Mouse (Mus musculus): ENCODE data around the gene Car15. TPM values are rescaled to one million over a fixed set of nuclear protein-coding genes. Genes with fewer than 3 reads are reported as not detected.

Car15 gene
- polyA plus RNA-seq, 1 experiment from 2014 or later: 4.5 TPM

GRCm38 (mm10) chr16:17865293-17865692 is 27.1 kb upstream of the Car15 start:
- H3K27ac ChIP-seq (ENCODE audit: low read length): no peak overlapping the region
- no peak overlapping the region for H3K9ac ChIP-seq (ENCODE audit: low read length)
- WGBS: 58% methylated on average over 2 of the region's 2 CpGs
- H3K4me1 ChIP-seq (replicated peaks; ENCODE audit: control insufficient read depth, insufficient read depth, low read length): no peaks in the 10 kb centered on the region
- H3K27me3 ChIP-seq (ENCODE audit: control insufficient read depth, insufficient read depth, low read depth, low read length): no peaks in the 10 kb centered on the region
- H3K9me3 ChIP-seq (ENCODE audit: control insufficient read depth, low read length): no peaks in the 10 kb centered on the region
- H3K36me3 ChIP-seq (ENCODE audit: control insufficient read depth, insufficient read depth, low read length): peaks cover 6% of the 10 kb centered on the region; the same call in 1 of the 2 replicates
- H3K4me2 ChIP-seq (ENCODE audit: low read depth, low read length): no peak overlapping the region
- no peak overlapping the region for H3K4me3 ChIP-seq (ENCODE audit: low read length)
- no peak for ATAC-seq (ENCODE audit: low read depth)

DNA sequence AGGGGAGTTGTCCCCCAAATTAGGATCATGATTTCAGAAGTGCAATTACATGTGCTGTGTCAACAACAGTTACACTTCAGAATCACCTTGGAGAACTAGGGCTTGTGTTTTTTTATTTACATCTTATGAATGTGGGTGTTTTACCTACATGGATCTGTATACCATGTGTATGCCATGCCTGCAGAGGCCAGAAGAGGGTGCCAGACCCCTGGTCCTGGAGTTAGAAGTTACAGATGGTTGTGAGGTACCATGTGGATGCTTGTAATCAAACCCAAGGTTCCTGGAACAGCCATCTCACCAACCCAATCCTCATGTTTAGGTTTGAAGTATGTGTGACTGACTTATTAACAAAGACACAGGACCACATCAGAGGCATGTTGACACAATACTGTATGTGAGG is 20.4 kb upstream of the Car15 start:
- Histone ChIP-seq H3K36me3 (ENCODE audit: control insufficient read depth, insufficient read depth, low read length) (peaks cover 44% of the 10 kb centered on the region), H3K4me3 (ENCODE audit: low read length) (no peak overlapping the region), H3K9me3 (ENCODE audit: control insufficient read depth, low read length) (no peaks in the 10 kb centered on the region), H3K4me2 (ENCODE audit: low read depth, low read length) (no peak overlapping the region), H3K27ac (ENCODE audit: low read length) (no peak overlapping the region), H3K27me3 (ENCODE audit: control insufficient read depth, insufficient read depth, low read depth, low read length) (no peaks in the 10 kb centered on the region), H3K9ac (ENCODE audit: low read length) (no peak overlapping the region), H3K4me1 (replicated peaks; ENCODE audit: control insufficient read depth, insufficient read depth, low read length) (no peaks in the 10 kb centered on the region)
- no peak for ATAC-seq (ENCODE audit: low read depth)

GRCm38 (mm10) chr16:17857157-17857556 is 19.0 kb upstream of the Car15 start:
- no peaks in the 10 kb centered on the region for H3K4me1 ChIP-seq (replicated peaks; ENCODE audit: control insufficient read depth, insufficient read depth, low read length)
- peaks cover 49% of the 10 kb centered on the region for H3K36me3 ChIP-seq (ENCODE audit: control insufficient read depth, insufficient read depth, low read length)
- no peak overlapping the region for H3K4me2 ChIP-seq (ENCODE audit: low read depth, low read length)
- H3K9me3 ChIP-seq (ENCODE audit: control insufficient read depth, low read length): no peaks in the 10 kb centered on the region
- H3K9ac ChIP-seq (ENCODE audit: low read length): no peak overlapping the region
- H3K27ac ChIP-seq (ENCODE audit: low read length): no peak overlapping the region
- no peak overlapping the region for H3K4me3 ChIP-seq (ENCODE audit: low read length)
- WGBS: 74% methylated on average over 7 of the region's 7 CpGs
- ATAC-seq (ENCODE audit: low read depth): no peak
- H3K27me3 ChIP-seq (ENCODE audit: control insufficient read depth, insufficient read depth, low read depth, low read length): no peaks in the 10 kb centered on the region

- Histone ChIP-seq H3K4me2 (ENCODE audit: low read depth, low read length) (no peak overlapping the region), H3K27me3 (ENCODE audit: control insufficient read depth, insufficient read depth, low read depth, low read length) (no peaks in the 10 kb centered on the region), H3K27ac (ENCODE audit: low read length) (no peak overlapping the region), H3K4me1 (replicated peaks; ENCODE audit: control insufficient read depth, insufficient read depth, low read length) (no peaks in the 10 kb centered on the region), H3K9ac (ENCODE audit: low read length) (no peak overlapping the region), H3K4me3 (ENCODE audit: low read length) (no peak overlapping the region), H3K9me3 (ENCODE audit: control insufficient read depth, low read length) (no peaks in the 10 kb centered on the region), H3K36me3 (ENCODE audit: control insufficient read depth, insufficient read depth, low read length) (peaks cover 49% of the 10 kb centered on the region)
- 79% methylated on average over 2 of the region's 2 CpGs for WGBS
- no peak for ATAC-seq (ENCODE audit: low read depth)
Measured at GRCm38 (mm10) chr16:17853263-17853662, 15.1 kb upstream of the Car15 start.

- H3K4me1 ChIP-seq (replicated peaks; ENCODE audit: control insufficient read depth, insufficient read depth, low read length): no peaks in the 10 kb centered on the region
- H3K36me3 ChIP-seq (ENCODE audit: control insufficient read depth, insufficient read depth, low read length): peaks cover 40% of the 10 kb centered on the region
- no peak overlapping the region for H3K27ac ChIP-seq (ENCODE audit: low read length)
- no peak for ATAC-seq (ENCODE audit: low read depth)
- H3K9me3 ChIP-seq (ENCODE audit: control insufficient read depth, low read length): no peaks in the 10 kb centered on the region
- H3K9ac ChIP-seq (ENCODE audit: low read length): no peak overlapping the region
- no peak overlapping the region for H3K4me3 ChIP-seq (ENCODE audit: low read length)
- no peaks in the 10 kb centered on the region for H3K27me3 ChIP-seq (ENCODE audit: control insufficient read depth, insufficient read depth, low read depth, low read length)
- H3K4me2 ChIP-seq (ENCODE audit: low read depth, low read length): no peak overlapping the region
- WGBS: 93% methylated on average over 1 of the region's 1 CpGs
Measured at GRCm38 (mm10) chr16:17851860-17852259, 13.7 kb upstream of the Car15 start.

- Histone ChIP-seq H3K9ac (ENCODE audit: low read length) (no peak overlapping the region), H3K9me3 (ENCODE audit: control insufficient read depth, low read length) (no peaks in the 10 kb centered on the region), H3K36me3 (ENCODE audit: control insufficient read depth, insufficient read depth, low read length) (peaks cover 35% of the 10 kb centered on the region), H3K27me3 (ENCODE audit: control insufficient read depth, insufficient read depth, low read depth, low read length) (no peaks in the 10 kb centered on the region), H3K27ac (ENCODE audit: low read length) (no peak overlapping the region), H3K4me3 (ENCODE audit: low read length) (no peak overlapping the region), H3K4me1 (replicated peaks; ENCODE audit: control insufficient read depth, insufficient read depth, low read length) (no peaks in the 10 kb centered on the region), H3K4me2 (ENCODE audit: low read depth, low read length) (no peak overlapping the region)
- no peak for ATAC-seq (ENCODE audit: low read depth)
- WGBS: 97% methylated on average over 5 of the region's 5 CpGs
Measured at GRCm38 (mm10) chr16:17851331-17851730, 13.2 kb upstream of the Car15 start.

DNA sequence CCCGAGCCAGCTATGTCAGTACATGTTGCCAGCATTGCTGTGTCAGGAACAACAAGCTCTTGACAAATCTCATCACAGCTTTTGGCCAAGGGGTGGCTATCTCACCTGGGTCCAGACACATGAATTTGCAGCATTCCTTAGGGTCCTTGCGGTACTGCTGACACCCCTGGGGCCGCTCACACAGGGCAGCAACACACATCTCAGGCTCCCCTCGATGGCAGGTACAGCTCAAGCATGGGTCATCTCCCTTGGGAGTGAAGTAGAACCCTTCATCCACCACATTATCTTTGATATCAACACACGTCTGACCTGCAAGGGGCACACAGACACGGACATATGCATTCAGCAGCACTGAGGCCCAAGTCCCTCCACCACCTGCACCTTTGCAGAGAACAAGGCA is 11.3 kb upstream of the Car15 start:
- H3K36me3 ChIP-seq (ENCODE audit: control insufficient read depth, insufficient read depth, low read length): peaks cover 41% of the 10 kb centered on the region
- H3K4me1 ChIP-seq (replicated peaks; ENCODE audit: control insufficient read depth, insufficient read depth, low read length): no peaks in the 10 kb centered on the region
- no peaks in the 10 kb centered on the region for H3K9me3 ChIP-seq (ENCODE audit: control insufficient read depth, low read length)
- no peak for ATAC-seq (ENCODE audit: low read depth)
- no peak overlapping the region for H3K4me3 ChIP-seq (ENCODE audit: low read length)
- no peak overlapping the region for H3K9ac ChIP-seq (ENCODE audit: low read length)
- 78% methylated on average over 6 of the region's 6 CpGs for WGBS
- no peaks in the 10 kb centered on the region for H3K27me3 ChIP-seq (ENCODE audit: control insufficient read depth, insufficient read depth, low read depth, low read length)
- H3K4me2 ChIP-seq (ENCODE audit: low read depth, low read length): no peak overlapping the region
- no peak overlapping the region for H3K27ac ChIP-seq (ENCODE audit: low read length)

DNA sequence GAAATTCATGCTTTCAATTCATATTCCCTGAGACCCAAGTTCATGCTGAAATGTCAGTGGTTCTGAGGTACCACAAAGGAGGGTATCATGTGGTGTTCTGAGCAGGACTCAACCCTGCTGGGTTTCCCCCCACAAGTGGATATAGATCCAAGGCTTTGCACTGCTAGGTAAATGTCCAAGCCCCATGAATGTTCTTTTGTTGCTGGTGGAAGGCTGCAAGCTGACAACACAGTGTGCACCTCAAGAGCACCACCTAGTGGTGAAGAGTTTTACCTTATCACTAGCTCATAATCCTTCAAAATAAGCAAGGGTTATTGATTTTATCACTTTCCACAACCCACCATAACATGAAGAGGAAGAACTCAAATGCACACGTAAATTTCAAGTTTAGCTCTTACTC is 10.8 kb upstream of the Car15 start:
- no peak for ATAC-seq (ENCODE audit: low read depth)
- peaks cover 41% of the 10 kb centered on the region for H3K36me3 ChIP-seq (ENCODE audit: control insufficient read depth, insufficient read depth, low read length)

DNA sequence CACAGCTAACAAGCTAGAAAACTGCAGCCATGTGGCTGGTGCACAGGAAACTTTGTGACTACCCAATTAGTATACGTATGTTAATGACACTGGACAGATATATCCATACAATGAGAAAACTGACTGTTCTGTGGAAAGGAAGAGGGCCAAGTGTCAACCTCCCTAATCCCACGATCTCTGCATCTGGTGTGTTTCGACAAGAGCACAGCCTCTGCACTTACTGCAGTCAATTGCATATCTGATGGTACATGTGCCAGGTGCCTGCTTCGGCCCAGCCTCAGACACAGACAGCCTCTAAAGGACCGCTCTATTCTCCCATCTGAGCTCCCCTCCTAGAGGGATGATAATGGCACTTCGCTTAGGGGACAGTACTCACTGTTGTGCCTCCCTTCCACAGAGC is 10.3 kb upstream of the Car15 start:
- no peaks in the 10 kb centered on the region for H3K9me3 ChIP-seq (ENCODE audit: control insufficient read depth, low read length)
- no peak for ATAC-seq (ENCODE audit: low read depth)
- no peak overlapping the region for H3K4me3 ChIP-seq (ENCODE audit: low read length)
- H3K4me1 ChIP-seq (replicated peaks; ENCODE audit: control insufficient read depth, insufficient read depth, low read length): no peaks in the 10 kb centered on the region
- H3K4me2 ChIP-seq (ENCODE audit: low read depth, low read length): no peak overlapping the region
- H3K9ac ChIP-seq (ENCODE audit: low read length): no peak overlapping the region
- 93% methylated on average over 6 of the region's 6 CpGs for WGBS
- H3K27ac ChIP-seq (ENCODE audit: low read length): no peak overlapping the region
- peaks cover 45% of the 10 kb centered on the region for H3K36me3 ChIP-seq (ENCODE audit: control insufficient read depth, insufficient read depth, low read length)
- H3K27me3 ChIP-seq (ENCODE audit: control insufficient read depth, insufficient read depth, low read depth, low read length): no peaks in the 10 kb centered on the region

More for the DNA sequence above, 10.8 kb upstream of the Car15 start:
- Histone ChIP-seq H3K9ac (ENCODE audit: low read length) (no peak overlapping the region), H3K4me3 (ENCODE audit: low read length) (no peak overlapping the region), H3K9me3 (ENCODE audit: control insufficient read depth, low read length) (no peaks in the 10 kb centered on the region), H3K4me1 (replicated peaks; ENCODE audit: control insufficient read depth, insufficient read depth, low read length) (no peaks in the 10 kb centered on the region), H3K27me3 (ENCODE audit: control insufficient read depth, insufficient read depth, low read depth, low read length) (no peaks in the 10 kb centered on the region), H3K4me2 (ENCODE audit: low read depth, low read length) (no peak overlapping the region), H3K27ac (ENCODE audit: low read length) (no peak overlapping the region)
- 26% methylated on average over 1 of the region's 1 CpGs for WGBS

- no peak overlapping the region for H3K9ac ChIP-seq (ENCODE audit: low read length)
- H3K4me3 ChIP-seq (ENCODE audit: low read length): no peak overlapping the region
- H3K36me3 ChIP-seq (ENCODE audit: control insufficient read depth, insufficient read depth, low read length): peaks cover 56% of the 10 kb centered on the region
- 86% methylated on average over 10 of the region's 10 CpGs for WGBS
- H3K27ac ChIP-seq (ENCODE audit: low read length): no peak overlapping the region
- ATAC-seq (ENCODE audit: low read depth): no peak
- H3K4me2 ChIP-seq (ENCODE audit: low read depth, low read length): no peak overlapping the region
- no peaks in the 10 kb centered on the region for H3K4me1 ChIP-seq (replicated peaks; ENCODE audit: control insufficient read depth, insufficient read depth, low read length)
- no peaks in the 10 kb centered on the region for H3K27me3 ChIP-seq (ENCODE audit: control insufficient read depth, insufficient read depth, low read depth, low read length)
- no peaks in the 10 kb centered on the region for H3K9me3 ChIP-seq (ENCODE audit: control insufficient read depth, low read length)
Measured at GRCm38 (mm10) chr16:17843701-17844365, 5.7 kb upstream of the Car15 start.
